Mouse (Mus musculus): ENCODE data around the gene Akr1c18.

GRCm38 (mm10) chr13:4172978-4173377 is 22.5 kb upstream of the Akr1c18 start:
- TF ChIP-seq CTCF (IDR thresholded peaks at IDR 0.05; ENCODE audit: borderline replicate concordance, control insufficient read depth, extremely low read depth, insufficient read depth, low read length, poor library complexity) (no peak), POLR2A (IDR thresholded peaks at IDR 0.05; ENCODE audit: control insufficient read depth, extremely low read depth, insufficient read depth, low read length, poor library complexity) (no peak)

All from thymus, adult 2 months (tissue).